Mouse (Mus musculus) stomach, embryonic 15.5 days (tissue): Measurements from ENCODE around the gene Nkiras1. TPM values are rescaled to one million over a fixed set of nuclear protein-coding genes. Genes with fewer than 3 reads are reported as not detected.
A peak's percentile ranks its signal among the peaks of the same experiment; 100 is the strongest.

Experiments used
- ATAC-seq: fragments of 200-750 bp; cut with Nextera tagmentation; 2 replicates; pipeline ENCODE4 v1.8.0; 2017; ENCODE audit warnings: low read depth, moderate number of reproducible peaks, moderate TSS enrichment; ENCODE audit not compliant: insufficient read depth, low FRiP score
- H3K27ac ChIP-seq: fragments of 300-500 bp; sonication (generic); 2 replicates; pipeline ENCODE4 v1.5.1; 2015; ENCODE audit warnings: mild to moderate bottlenecking, inconsistent platforms
- H3K27me3 ChIP-seq: fragments of 300-500 bp; sonication (generic); replicated peaks from 2 replicates; pipeline ENCODE4 v1.6.1; 2015; ENCODE audit warnings: inconsistent platforms
- H3K36me3 ChIP-seq: fragments of 300-500 bp; sonication (generic); 2 replicates; pipeline ENCODE4 v1.6.1; 2015; ENCODE audit warnings: inconsistent platforms
- H3K4me1 ChIP-seq: fragments of 300-500 bp; sonication (generic); 2 replicates; pipeline ENCODE4 v1.6.1; 2015; ENCODE audit warnings: inconsistent platforms
- H3K4me2 ChIP-seq: fragments of 300-500 bp; sonication (generic); 2 replicates; pipeline ENCODE4 v1.6.1; 2015; ENCODE audit warnings: mild to moderate bottlenecking, inconsistent platforms
- H3K4me3 ChIP-seq: fragments of 300-500 bp; sonication (generic); replicated peaks from 2 replicates; pipeline ENCODE4 v1.5.1; 2015; ENCODE audit warnings: inconsistent platforms
- H3K9ac ChIP-seq: fragments of 300-500 bp; sonication (generic); 2 replicates; pipeline ENCODE4 v1.6.1; 2015; ENCODE audit warnings: inconsistent platforms
- H3K9me3 ChIP-seq: fragments of 300-500 bp; sonication (generic); 2 replicates; pipeline ENCODE4 v1.6.1; 2016; ENCODE audit warnings: inconsistent platforms
- WGBS: fragments of 180-500 bp; shearing (Covaris S2); methylation state at CpG from one replicate; pipeline ENCODE4 v1.1.7; 2015; 5-methylcytosine and 5-hydroxymethylcytosine counted together
- polyA plus RNA-seq: library from polyadenylated mRNA; unstranded; fragments of >200 nt; fragmentation: Nextera tagmentation; extraction: Ambion mirVana; gene quantifications from 2 replicates; pipeline ENCODE4 v1.2.1, GENCODE M21; 2015

The Nkiras1 gene
- polyA plus RNA-seq, 1 experiment from 2014 or later = 17.2 TPM

DNA sequence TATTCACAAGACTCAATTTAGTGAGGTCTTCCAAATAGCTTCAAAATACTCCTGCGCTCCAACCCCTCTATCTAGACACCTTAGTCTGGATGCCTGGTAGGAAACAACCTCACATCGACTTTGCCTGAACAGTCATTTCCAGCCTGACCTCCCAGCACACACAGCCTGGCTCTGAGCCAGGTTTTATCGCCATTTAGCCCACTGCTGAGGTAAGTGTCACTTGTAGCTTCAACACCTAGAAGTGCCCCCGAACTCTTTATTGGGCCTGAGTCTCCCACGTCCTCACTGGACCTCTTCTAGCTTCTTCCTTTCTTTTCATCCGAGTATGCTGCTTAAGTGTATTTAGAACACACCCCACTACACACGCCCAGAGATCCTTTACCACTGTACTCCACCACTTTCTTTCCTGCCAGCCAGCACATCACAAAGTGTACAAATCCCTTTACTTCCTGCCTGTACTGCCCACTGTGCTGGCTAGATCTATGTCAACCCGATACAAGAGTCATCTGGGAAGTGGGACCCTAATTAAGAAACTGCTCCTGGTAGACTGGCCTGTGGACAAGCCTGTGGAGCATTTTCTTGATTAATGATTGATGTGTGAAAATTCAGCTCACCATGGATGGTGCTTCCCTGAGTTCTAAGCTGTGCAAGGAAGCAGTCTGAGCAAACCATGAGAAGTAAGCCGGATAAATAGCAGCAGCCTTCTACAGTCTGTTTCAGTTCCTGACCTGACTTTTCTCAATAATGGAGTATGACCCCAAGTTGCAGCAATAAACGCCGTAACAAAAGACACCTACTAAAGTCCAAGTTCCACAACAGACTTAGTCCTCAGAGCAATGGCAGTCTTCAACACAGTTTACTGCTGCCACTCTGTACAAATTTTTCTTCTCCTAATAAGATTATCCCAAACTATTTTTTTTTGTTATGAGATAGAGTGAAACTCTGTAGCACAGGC is 46.8 kb downstream of the Nkiras1 start:
- Histone ChIP-seq H3K27ac (no peak overlapping the region), H3K27me3 (no peaks in the 10 kb centered on the region), H3K4me3 (no peak overlapping the region), H3K4me2 (no peak overlapping the region), H3K9ac (no peak overlapping the region), H3K9me3 (no peaks in the 10 kb centered on the region), H3K4me1 (no peaks in the 10 kb centered on the region), H3K36me3 (no peaks in the 10 kb centered on the region)
- ATAC-seq = no peak
- WGBS = 67% methylated on average over 11 of the region's 11 CpGs

DNA sequence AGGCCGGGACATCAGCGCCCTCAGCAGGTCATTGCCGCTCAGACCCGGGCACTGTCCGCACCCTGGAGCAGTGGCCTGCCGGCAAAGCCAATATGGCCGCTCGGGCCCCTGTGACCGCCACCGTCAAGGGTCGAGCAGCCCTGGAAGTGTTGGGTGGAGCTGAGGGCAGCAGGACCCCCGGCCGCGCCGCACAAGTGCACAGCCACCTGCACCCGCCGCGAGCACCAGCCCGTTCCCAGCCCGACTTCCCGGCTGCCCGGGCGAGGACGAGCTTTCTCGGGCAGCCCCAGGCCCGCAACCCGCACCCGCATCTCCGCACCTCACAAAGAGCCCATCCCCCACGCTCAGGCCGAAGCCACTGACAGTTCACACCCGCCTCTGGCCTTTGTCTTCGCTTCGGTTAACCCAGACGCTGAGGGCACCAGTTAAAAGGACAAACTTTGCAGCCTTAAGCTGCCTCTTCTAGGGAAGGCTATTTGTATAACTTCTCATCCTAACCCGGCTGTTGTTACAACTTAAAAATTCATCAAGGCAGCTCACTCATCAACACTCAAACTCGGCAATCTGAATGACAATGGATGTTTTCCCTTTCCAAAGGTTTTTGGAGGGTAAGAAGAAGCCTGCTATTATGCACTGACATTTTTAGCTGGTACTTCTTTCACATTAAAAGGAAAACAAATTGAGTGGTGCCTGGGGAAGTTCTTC is 56.2 kb downstream of the Nkiras1 start:
- Histone ChIP-seq H3K4me2 (peak overlapping the region; percentile 79), H3K4me3 (peak overlapping the region; percentile 45), H3K36me3 (peaks cover 3% of the 10 kb centered on the region; the same call in 1 of the 2 replicates), H3K9ac (0 out of 2 replicates have a peak overlapping the region, but pooled peaks have one; percentile 1), H3K27ac (no peak overlapping the region), H3K9me3 (no peaks in the 10 kb centered on the region), H3K27me3 (no peaks in the 10 kb centered on the region), H3K4me1 (peaks cover 14% of the 10 kb centered on the region)
- 4% methylated on average over 36 of the region's 37 CpGs for WGBS
- no peak for ATAC-seq

DNA sequence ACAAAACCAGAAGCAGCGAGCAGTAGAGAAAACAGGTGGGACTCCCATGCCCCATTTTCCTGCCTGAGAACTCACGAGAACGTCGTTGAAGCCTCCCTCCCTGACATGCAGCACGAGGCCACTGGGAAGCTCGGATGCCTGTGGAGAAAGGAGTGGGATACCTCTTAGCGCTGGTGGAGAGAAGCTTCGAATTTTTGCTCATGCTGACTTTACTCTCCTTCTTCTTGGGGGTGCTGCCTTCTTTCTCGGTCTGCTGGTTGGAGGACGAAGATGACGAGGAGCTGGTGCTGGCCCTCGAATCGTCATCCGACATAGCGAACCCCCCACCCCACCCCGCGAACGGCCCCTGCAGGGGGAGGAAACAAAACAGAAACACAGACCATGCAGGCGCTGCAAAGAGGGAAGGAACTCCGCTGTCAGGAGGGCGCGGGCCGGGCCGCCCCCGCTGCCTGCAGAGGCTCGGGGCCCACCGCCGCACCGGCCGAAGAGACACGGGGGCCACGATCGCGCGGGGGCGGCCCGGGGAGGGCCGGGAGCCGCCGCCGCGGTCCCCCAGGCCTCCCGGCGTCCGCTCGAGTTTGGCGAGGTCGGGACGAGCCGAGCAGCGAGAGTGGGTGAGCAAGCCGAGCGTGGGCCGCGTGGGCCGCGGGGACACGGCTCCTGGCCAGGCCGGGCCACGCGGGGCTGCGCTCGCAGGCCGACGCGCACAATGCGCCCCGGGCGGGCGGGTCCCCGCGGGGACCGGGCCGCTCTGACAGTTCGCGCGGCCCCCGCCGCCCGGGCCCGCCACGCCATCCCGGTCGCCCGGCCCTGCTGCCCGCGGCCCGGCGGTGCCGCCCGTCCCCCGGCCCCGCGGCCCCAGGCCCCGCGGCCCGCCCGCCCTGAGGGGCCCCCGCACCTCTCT is 60.1 kb downstream of the Nkiras1 start:
- H3K4me3 ChIP-seq = peak overlapping the region; percentile 89
- ATAC-seq = peak; percentile 29
- H3K27me3 ChIP-seq = no peaks in the 10 kb centered on the region
- H3K4me1 ChIP-seq = peaks cover 14% of the 10 kb centered on the region
- under 1% methylated on average over 44 of the region's 99 CpGs for WGBS
- peak overlapping the region; percentile 79 for H3K4me2 ChIP-seq
- H3K36me3 ChIP-seq = no peaks in the 10 kb centered on the region
- peak overlapping the region; percentile 87 for H3K27ac ChIP-seq
- H3K9ac ChIP-seq = peak overlapping the region; percentile 91
- no peaks in the 10 kb centered on the region for H3K9me3 ChIP-seq

DNA sequence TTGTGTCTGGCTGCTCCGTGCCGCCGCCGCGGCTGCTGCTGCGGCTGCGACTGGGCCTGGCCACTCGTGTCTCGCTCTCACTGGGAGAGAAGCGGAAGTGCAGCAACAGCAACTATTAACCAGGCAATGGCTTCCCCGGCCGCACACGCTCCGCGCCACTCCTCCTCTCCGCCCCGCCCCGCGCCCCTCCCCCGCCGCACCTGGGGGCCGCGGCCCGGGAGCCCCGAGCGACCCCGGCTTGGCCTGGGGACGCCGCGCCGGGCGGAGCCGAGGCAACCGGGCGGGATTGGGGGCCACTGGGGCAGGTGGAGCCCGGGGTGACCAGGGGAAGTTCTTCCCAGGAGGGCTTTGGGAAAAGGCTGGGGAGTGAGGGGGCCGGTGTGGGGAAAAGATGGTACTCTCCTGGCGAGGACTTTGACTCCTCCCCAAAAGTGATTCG is 60.8 kb downstream of the Nkiras1 start, which contains the start of gene Ube2e1:
Gene Ube2e1, minus strand, starts transcription at position 167 of the 439 bp plus-strand sequence.
- peak within 1 kb of the TSS; percentile 87 for H3K27ac ChIP-seq
- H3K27me3 ChIP-seq = no peaks in the 10 kb centered on the region
- H3K4me3 ChIP-seq = peak within 1 kb of the TSS; percentile 89
- peak within 1 kb of the TSS; percentile 91 for H3K9ac ChIP-seq
- under 1% methylated on average over 36 of the region's 39 CpGs for whole genome bisulfite sequencing
- no peaks in the 10 kb centered on the region for H3K9me3 ChIP-seq
- H3K36me3 ChIP-seq = no peaks in the 10 kb centered on the region
- peak; percentile 89 for ATAC-seq
- peak within 1 kb of the TSS; percentile 79 for H3K4me2 ChIP-seq
- peaks cover 11% of the 10 kb centered on the region for H3K4me1 ChIP-seq

Other genes starting within 250 kb of the Nkiras1 start
- 6.7 and 8.2 TPM in 2 replicates for gene Nr1d2, start 32.0 kb upstream of the Nkiras1 start, polyA plus RNA-seq
- gene Rpl15, start 255 bp downstream of the Nkiras1 start, polyA plus RNA-seq = 343 and 434 TPM in 2 replicates
- gene Ube2e1, start 60.7 kb downstream of the Nkiras1 start, polyA plus RNA-seq = 130 and 140 TPM in 2 replicates